Mouse (Mus musculus) stomach, embryonic 16.5 days (tissue): ENCODE measurements around the gene Plvap. TPM values are rescaled to one million over a fixed set of nuclear protein-coding genes. Genes with fewer than 3 reads are reported as not detected.
"Not testable (repeated sequence)": the region's sequence is repeated elsewhere in the genome, so short reads cannot be mapped to it uniquely, and the experiment has no call there.

Experiments
- ATAC-seq: fragments of 200-750 bp; cut with Nextera tagmentation; 2 replicates; pipeline ENCODE4 v1.8.0; 2017; ENCODE audit warnings: moderate number of reproducible peaks, moderate TSS enrichment; ENCODE audit not compliant: insufficient read depth, low FRiP score
- H3K27ac ChIP-seq: fragments of 300-500 bp; sonication (generic); 2 replicates; pipeline ENCODE4 v1.5.1; 2014; ENCODE audit warnings: low read length
- H3K27me3 ChIP-seq: fragments of 300-500 bp; sonication (generic); 2 replicates; pipeline ENCODE4 v1.6.1; 2014; ENCODE audit warnings: low read length, control low read depth, mixed read lengths; ENCODE audit not compliant: control insufficient read depth, insufficient read depth
- H3K36me3 ChIP-seq: fragments of 300-500 bp; sonication (generic); 2 replicates; pipeline ENCODE4 v1.6.1; 2014; ENCODE audit warnings: low read length; ENCODE audit not compliant: control insufficient read depth, insufficient read depth
- H3K4me1 ChIP-seq: fragments of 300-500 bp; sonication (generic); 2 replicates; pipeline ENCODE4 v1.6.1; 2014; ENCODE audit warnings: low read length, control low read depth, mixed read lengths; ENCODE audit not compliant: control insufficient read depth, insufficient read depth
- H3K4me2 ChIP-seq: fragments of 300-500 bp; sonication (generic); 2 replicates; pipeline ENCODE4 v1.6.1; 2014; ENCODE audit warnings: low read depth, low read length, mixed read lengths
- H3K4me3 ChIP-seq: fragments of 300-500 bp; sonication (generic); replicated peaks from 2 replicates; pipeline ENCODE4 v1.5.1; 2014; ENCODE audit warnings: mild to moderate bottlenecking, low read length
- H3K9ac ChIP-seq: fragments of 300-500 bp; sonication (generic); 2 replicates; pipeline ENCODE4 v1.6.1; 2014; ENCODE audit warnings: low read length
- H3K9me3 ChIP-seq: fragments of 300-500 bp; sonication (generic); replicated peaks from 2 replicates; pipeline ENCODE4 v1.6.1; 2016; ENCODE audit warnings: low read length, control low read depth; ENCODE audit not compliant: control insufficient read depth
- WGBS: fragments of 180-500 bp; shearing (Covaris S2); extraction: QIAGEN DNeasy Blood & Tissue Kit; methylation state at CpG from one replicate; pipeline ENCODE4 v1.1.7; 2014; 5-methylcytosine and 5-hydroxymethylcytosine counted together
- polyA plus RNA-seq: library from polyadenylated mRNA; unstranded; fragments of >200 nt; fragmentation: Nextera tagmentation; extraction: Ambion mirVana; gene quantifications from 2 replicates; pipeline ENCODE4 v1.2.1, GENCODE M21; 2015

Plvap gene
- polyA plus RNA-seq, 1 experiment from 2014 or later: 81.8 TPM

DNA sequence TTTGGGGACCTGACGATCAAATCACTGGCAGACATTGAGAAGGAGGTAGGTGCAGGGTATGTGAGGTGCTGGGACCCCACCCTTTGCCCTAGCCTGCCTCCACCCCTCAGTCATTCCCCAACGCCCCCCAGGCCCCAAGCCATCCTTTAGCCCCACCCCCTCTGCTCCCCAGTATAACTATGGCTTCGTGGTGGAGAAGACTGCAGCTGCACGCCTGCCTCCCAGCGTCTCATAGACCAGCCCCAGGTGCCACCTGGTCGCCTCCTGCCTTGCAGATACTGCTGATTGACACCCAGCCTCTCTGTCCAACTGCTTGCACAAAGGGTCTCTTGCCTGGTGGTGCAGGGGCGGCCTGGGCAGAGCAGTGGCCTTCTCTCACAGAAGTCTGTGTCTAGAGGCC is 36.0 kb upstream of the Plvap start:
- ATAC-seq: no peak
- 87% methylated on average over 7 of the region's 7 CpGs for WGBS
- no peaks in the 10 kb centered on the region for H3K27me3 ChIP-seq
- H3K27ac ChIP-seq: no peak overlapping the region
- no peak overlapping the region for H3K4me3 ChIP-seq
- no peaks in the 10 kb centered on the region for H3K36me3 ChIP-seq
- H3K4me1 ChIP-seq: peaks cover 10% of the 10 kb centered on the region; the same call in 1 of the 2 replicates
- no peak overlapping the region for H3K9ac ChIP-seq
- no peak overlapping the region for H3K4me2 ChIP-seq
- no peaks in the 10 kb centered on the region for H3K9me3 ChIP-seq

DNA sequence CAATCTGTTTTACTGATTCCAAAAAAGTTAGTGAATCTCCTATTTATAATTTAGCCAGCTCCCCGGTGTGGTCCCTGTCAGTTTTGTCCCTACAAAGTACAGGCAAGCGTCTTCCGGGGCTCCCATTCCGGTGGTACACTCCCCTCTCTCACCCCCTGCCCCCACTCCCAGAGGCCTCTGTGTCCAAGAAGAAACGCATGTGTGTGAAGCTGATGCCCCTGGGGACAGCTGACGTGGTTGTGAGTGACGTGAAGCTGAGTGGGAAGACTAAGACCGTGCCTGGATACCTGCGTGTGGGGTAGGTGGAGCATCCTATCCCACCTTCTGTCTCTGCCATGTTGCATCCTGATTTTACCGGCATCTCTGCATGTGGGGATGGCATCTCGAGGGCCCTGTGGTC is 33.5 kb upstream of the Plvap start:
- H3K27me3 ChIP-seq: no peaks in the 10 kb centered on the region

DNA sequence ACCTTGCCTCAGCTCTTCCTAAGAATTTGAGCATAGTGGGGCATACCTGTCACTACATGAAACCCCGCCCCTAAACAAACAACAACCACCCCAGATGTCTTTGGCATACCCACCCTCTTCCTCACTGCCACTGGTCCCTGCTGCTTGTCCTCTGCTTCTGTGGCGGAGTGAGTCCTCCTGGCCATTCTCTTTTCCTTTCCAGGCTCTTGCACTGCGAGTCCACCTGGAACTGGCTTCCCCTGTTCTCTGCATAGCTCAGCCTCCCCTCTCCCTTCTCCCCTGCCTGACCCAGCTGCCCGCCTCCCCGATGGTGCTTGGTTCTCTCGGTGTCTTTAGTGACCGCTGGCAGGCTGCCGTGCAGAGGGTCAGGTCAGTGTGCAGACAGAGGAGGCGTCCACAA is 32.2 kb upstream of the Plvap start:
- Histone ChIP-seq H3K9me3 (no peaks in the 10 kb centered on the region), H3K9ac (peak overlapping the region; percentile 86), H3K36me3 (no peaks in the 10 kb centered on the region), H3K4me1 (peaks cover 7% of the 10 kb centered on the region; the same call in 1 of the 2 replicates), H3K27me3 (no peaks in the 10 kb centered on the region), H3K4me3 (peak overlapping the region; percentile 93), H3K27ac (no peak overlapping the region), H3K4me2 (peak overlapping the region; percentile 90)
- no peak for ATAC-seq
- 82% methylated on average over 9 of the region's 9 CpGs for WGBS

More for the DNA sequence above, 33.5 kb upstream of the Plvap start:
- Histone ChIP-seq H3K27ac (no peak overlapping the region), H3K4me1 (peaks cover 7% of the 10 kb centered on the region; the same call in 1 of the 2 replicates), H3K4me2 (no peak overlapping the region), H3K9me3 (no peaks in the 10 kb centered on the region), H3K4me3 (no peak overlapping the region), H3K36me3 (no peaks in the 10 kb centered on the region), H3K9ac (no peak overlapping the region)
- WGBS: 88% methylated on average over 11 of the region's 11 CpGs
- no peak for ATAC-seq

DNA sequence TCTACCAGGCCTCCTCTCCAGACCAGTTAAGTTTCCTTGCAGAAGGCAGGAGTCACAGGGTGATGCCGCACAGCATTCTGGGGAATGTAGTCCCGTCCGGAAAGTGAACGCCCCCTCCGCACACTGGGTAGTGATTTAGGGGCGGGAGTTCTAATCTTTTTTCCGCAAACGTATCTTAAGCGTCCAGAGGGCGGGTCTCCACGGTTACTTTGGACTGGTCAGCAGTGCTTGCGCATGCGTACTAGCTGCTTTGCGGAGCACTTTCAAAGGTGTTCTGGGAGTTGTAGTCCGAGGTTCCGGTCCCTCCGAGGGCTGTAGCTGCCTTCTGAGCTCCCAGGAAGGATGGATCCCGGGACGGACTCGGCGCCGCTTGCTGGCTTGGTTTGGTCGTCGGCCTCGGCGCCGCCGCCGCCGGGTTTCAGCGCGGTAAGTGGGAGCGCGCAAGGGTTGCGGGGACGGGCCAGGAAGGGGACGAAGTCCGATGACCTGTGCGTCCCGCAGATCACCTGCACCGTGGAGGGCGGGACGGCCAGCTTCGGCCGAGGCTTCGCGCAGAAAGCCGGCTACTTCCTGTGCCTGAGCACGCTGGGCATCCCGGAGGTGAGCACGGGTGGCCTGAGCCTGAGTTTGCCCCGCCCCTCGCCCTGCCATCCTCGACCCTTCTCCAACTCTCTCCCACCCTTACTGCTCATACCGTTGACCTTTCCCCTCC is 31.2 kb upstream of the Plvap start, which contains the start of gene Mvb12a:
Gene Mvb12a (plus strand): TSS at position 291 of the 712 bp plus-strand sequence.
- Histone ChIP-seq H3K4me3 (peak within 1 kb of the TSS; percentile 93), H3K4me1 (peaks cover 9% of the 10 kb centered on the region; the same call in 1 of the 2 replicates), H3K27ac (peak within 1 kb of the TSS; percentile 46; the same call in 1 of the 2 replicates), H3K9me3 (no peaks in the 10 kb centered on the region), H3K36me3 (no peaks in the 10 kb centered on the region), H3K9ac (peak within 1 kb of the TSS; percentile 86), H3K27me3 (no peaks in the 10 kb centered on the region), H3K4me2 (peak within 1 kb of the TSS; percentile 90)
- under 1% methylated on average over 55 of the region's 55 CpGs for WGBS
- peak; percentile 97 for ATAC-seq

DNA sequence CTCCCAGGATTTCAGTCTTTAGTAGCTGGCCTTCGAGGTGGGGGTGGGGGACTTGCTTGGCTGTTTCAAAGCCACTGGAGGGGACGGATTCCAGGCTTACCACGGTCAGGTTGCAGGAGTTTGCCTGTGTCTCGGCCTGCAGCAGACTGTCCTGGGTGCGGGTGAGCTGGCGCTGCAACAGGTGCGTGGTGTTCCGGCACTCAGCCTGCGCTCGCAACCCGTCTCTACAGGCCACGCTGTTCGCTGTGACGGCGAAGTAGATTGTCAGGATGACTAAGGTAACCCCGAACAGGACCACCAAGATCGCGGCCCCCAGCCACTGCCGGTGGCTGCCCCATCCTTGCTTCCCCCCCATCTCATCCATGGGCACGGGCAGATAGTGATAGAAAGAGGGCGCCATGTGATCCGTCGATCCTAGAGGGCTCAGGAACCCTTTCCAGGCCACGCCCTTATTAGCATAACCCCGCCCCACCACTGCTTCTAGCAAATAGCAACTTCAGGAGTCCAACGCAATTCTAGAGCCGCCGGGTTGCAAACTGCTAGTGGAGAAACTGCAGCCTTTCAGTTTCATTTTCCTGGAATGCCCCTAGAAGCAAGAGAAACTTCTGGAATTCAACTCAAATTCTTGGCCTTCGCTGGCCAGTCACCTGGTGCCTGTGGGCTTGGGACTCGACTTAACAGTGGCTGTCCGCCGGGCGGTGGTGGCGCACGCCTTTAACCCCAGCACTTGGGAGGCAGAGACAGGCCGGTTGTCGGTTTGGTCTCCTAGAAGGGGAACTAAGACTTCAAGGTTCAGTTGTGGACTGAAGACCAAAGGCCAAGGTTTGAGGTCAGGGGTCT is 25.7 kb upstream of the Plvap start, which contains the start of gene Bst2:
Gene Bst2 (minus strand): TSS at position 429 of the 840 bp plus-strand sequence.
- WGBS: 4% methylated on average over 37 of the region's 37 CpGs
- Histone ChIP-seq H3K27ac (peak within 1 kb of the TSS; percentile 54), H3K36me3 (no peaks in the 10 kb centered on the region), H3K9ac (peak within 1 kb of the TSS; percentile 68), H3K4me2 (peak within 1 kb of the TSS; percentile 66), H3K9me3 (no peaks in the 10 kb centered on the region), H3K4me3 (peak within 1 kb of the TSS; percentile 51), H3K4me1 (0 out of 2 replicates have a peak, but pooled peaks cover 5% of the 10 kb centered on the region), H3K27me3 (no peaks in the 10 kb centered on the region)
- peak; percentile 90 for ATAC-seq

DNA sequence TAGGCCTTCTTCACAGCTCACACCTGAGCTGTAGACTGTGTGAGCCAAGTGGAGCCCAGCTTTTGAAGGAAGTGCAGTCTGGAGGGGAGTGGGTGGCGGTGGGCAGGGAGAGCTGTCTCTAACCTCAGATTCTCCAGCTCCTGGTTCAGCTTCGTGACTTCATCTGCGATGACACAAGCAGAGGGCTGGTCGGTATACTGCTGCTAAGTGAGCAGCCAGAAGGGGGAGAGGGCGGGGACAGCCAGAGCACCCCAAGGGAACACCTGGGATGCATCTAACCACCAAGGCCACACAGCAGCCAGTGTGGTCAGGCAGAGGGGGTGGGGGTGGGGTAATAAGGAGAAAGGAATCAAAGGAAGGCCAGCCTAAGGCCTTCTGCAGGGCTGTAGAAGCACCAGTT is 24.1 kb upstream of the Plvap start:
- H3K4me3 ChIP-seq: no peak overlapping the region
- H3K27ac ChIP-seq: no peak overlapping the region
- H3K9me3 ChIP-seq: no peaks in the 10 kb centered on the region
- H3K27me3 ChIP-seq: no peaks in the 10 kb centered on the region
- 62% methylated on average over 5 of the region's 5 CpGs for WGBS
- H3K36me3 ChIP-seq: no peaks in the 10 kb centered on the region
- H3K4me1 ChIP-seq: 0 out of 2 replicates have a peak, but pooled peaks cover 5% of the 10 kb centered on the region
- H3K9ac ChIP-seq: no peak overlapping the region
- no peak overlapping the region for H3K4me2 ChIP-seq
- no peak for ATAC-seq

DNA sequence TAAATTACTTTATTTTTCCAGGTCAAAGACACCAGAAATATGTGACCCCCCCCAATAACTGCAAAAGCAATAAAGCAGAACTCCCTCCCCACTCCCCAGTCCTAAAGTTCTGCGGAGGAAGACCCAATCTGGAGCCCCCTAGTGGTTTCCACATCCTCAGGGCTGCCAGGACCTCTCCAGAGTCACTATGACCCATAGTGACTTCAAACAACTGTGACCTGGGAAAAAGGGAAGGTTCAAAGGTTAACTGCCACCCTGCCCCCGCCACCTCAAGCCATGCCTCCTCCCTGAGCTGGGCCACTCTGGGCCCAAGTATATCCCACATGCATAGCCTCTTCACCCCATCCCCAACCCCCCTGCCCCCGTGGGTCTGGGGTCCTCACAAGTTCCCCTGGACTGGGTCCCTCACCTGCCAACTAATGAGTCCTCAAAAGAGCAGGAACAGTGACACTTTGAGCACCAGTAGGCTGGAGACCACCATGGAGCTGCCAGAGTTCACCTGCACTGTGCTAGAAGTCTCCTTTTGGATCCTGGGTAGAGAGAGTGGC is 22.8 kb upstream of the Plvap start:
- no peak overlapping the region for H3K9ac ChIP-seq
- 0 out of 2 replicates have a peak, but pooled peaks cover 5% of the 10 kb centered on the region for H3K4me1 ChIP-seq
- no peak overlapping the region for H3K4me2 ChIP-seq
- no peaks in the 10 kb centered on the region for H3K9me3 ChIP-seq
- H3K36me3 ChIP-seq: no peaks in the 10 kb centered on the region
- ATAC-seq: no peak
- 42% methylated on average over 3 of the region's 3 CpGs for WGBS
- H3K27ac ChIP-seq: no peak overlapping the region
- no peak overlapping the region for H3K4me3 ChIP-seq
- no peaks in the 10 kb centered on the region for H3K27me3 ChIP-seq

DNA sequence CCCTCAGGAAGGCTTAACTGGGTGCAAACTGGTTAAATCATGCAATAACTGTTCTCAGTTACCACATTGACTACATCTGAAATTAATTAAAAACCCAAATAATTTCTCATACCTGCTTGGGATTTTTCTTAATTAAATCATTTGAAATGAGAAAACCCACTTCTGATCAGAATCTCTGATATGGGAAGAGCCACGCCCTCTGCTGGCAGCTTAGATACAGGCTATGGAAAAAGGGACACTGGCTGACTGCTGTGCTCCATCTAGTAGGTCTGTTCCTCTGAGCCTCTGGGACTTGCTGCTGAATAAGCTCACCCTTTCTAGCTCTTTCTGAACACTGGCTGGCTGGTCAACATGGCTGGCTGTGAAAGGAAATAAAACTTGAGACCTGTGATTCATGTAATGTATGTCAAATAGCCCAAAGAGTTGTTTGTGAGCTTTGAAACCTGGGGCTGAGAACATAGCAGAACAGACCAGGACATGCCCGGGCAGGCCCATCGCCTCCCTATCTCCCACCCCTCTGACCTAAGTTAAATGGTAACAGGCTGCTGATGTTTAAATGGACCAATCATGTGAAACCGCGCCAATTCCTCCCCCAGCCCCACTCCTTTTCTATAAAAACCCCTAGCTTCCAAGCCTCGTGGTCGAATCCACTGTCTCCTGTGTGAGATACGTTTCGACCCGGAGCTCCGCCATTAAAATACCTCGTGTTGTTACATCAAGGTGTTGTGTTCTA is 19.3 kb upstream of the Plvap start:
- H3K27ac ChIP-seq, ATAC-seq, H3K27me3 ChIP-seq, H3K9me3 ChIP-seq, H3K9ac ChIP-seq, H3K4me2 ChIP-seq, H3K4me3 ChIP-seq, H3K36me3 ChIP-seq: not testable (repeated sequence)
- 70% methylated on average over 5 of the region's 12 CpGs for WGBS
- H3K4me1 ChIP-seq: peaks cover 12% of the 10 kb centered on the region; the same call in 1 of the 2 replicates
